Mouse (Mus musculus) CH12.LX (cell line): ENCODE measurements around the gene Slc2a8. TPM values are rescaled to one million over a fixed set of nuclear protein-coding genes. Genes with fewer than 3 reads are reported as not detected.

Experiments
- DNase-seq: peaks from one replicate; pipeline ENCODE4 v3.0.0-alpha.2; 2013; ENCODE audit errors: extremely low read depth
- H3K27ac ChIP-seq: 2 replicates; pipeline ENCODE4 v1.5.1; 2012; ENCODE audit warnings: low read depth, mild to moderate bottlenecking, control low read depth, moderate library complexity; ENCODE audit not compliant: insufficient read depth
- H3K27me3 ChIP-seq: replicated peaks from 2 replicates; pipeline ENCODE3; 2012; ENCODE audit warnings: inconsistent platforms
- H3K36me3 ChIP-seq, 2 experiments: replicated peaks in 1 of 2; 2 replicates each; pipeline versions ENCODE3 to v1.6.1; 2012; ENCODE audit warnings: inconsistent platforms in 1 of 2, low read length in 1 of 2, mild to moderate bottlenecking in 1 of 2, mixed read lengths in 1 of 2, moderate library complexity in 1 of 2; ENCODE audit not compliant: control insufficient read depth in 1 of 2, insufficient read depth in 1 of 2
- H3K4me1 ChIP-seq, 2 experiments: 2 replicates each; pipeline ENCODE4 v1.6.1; 2012; ENCODE audit warnings: inconsistent platforms in 1 of 2, moderate library complexity in 1 of 2; ENCODE audit not compliant: insufficient read depth in 2 of 2, control insufficient read depth in 1 of 2
- H3K4me2 ChIP-seq: 2 replicates; pipeline ENCODE4 v1.6.1; 2012; ENCODE audit warnings: low read depth, mild to moderate bottlenecking, control low read depth; ENCODE audit not compliant: poor library complexity, insufficient read depth, severe bottlenecking
- H3K4me3 ChIP-seq, 3 experiments: fragments of 150-350 bp in 1 of 3; sonication (generic) in 1 of 3; replicated peaks in 1 of 3; 2 replicates each; pipeline versions ENCODE3 to v1.5.1; 2011 to 2012; ENCODE audit warnings: low read depth in 2 of 3, low read length in 2 of 3, mild to moderate bottlenecking in 2 of 3, moderate library complexity in 2 of 3, control low read depth in 1 of 3, improper control_type of control experiment in 1 of 3, inconsistent platforms in 1 of 3, mixed read lengths in 1 of 3; ENCODE audit not compliant: poor library complexity in 1 of 3
- H3K79me2 ChIP-seq: replicated peaks from 2 replicates; pipeline ENCODE4 v1.6.1; 2012; ENCODE audit warnings: mild to moderate bottlenecking, moderate library complexity; ENCODE audit not compliant: control insufficient read depth, poor library complexity, insufficient read depth, severe bottlenecking; ENCODE audit errors: extremely low read depth
- H3K9ac ChIP-seq: 2 replicates; pipeline ENCODE4 v1.6.1; 2012; ENCODE audit warnings: low read depth, mild to moderate bottlenecking, control low read depth, moderate library complexity; ENCODE audit not compliant: insufficient read depth
- H3K9me3 ChIP-seq: replicated peaks from 2 replicates; pipeline ENCODE3; 2012; ENCODE audit warnings: low read length, inconsistent platforms, mixed read lengths
- BHLHE40 ChIP-seq: IDR thresholded peaks from 2 replicates; pipeline ENCODE4 v1.6.1; 2011; ENCODE audit warnings: mild to moderate bottlenecking, low read depth, low read length, improper control_type of control experiment
- CHD1 ChIP-seq: IDR thresholded peaks from 2 replicates; pipeline ENCODE4 v1.6.1; 2012; ENCODE audit warnings: low read depth, low read length, improper control_type of control experiment, inconsistent platforms
- CHD2 ChIP-seq: IDR thresholded peaks from 2 replicates; pipeline ENCODE4 v1.6.1; 2011; ENCODE audit warnings: low read length, improper control_type of control experiment
- CTCF ChIP-seq, 2 experiments: IDR thresholded peaks in 1 of 2; conservative IDR thresholded peaks in 1 of 2; 2 replicates each; pipeline ENCODE4 v1.5.1; 2011 to 2012; ENCODE audit warnings: low read depth in 2 of 2, low read length in 2 of 2, improper control_type of control experiment in 1 of 2, inconsistent platforms in 1 of 2, mild to moderate bottlenecking in 1 of 2, moderate library complexity in 1 of 2
- E2F4 ChIP-seq: IDR thresholded peaks from 2 replicates; pipeline ENCODE4 v1.6.1; 2011; ENCODE audit warnings: low read depth, low read length, improper control_type of control experiment; ENCODE audit not compliant: insufficient replicate concordance
- ELF1 ChIP-seq: IDR thresholded peaks from 2 replicates; pipeline ENCODE4 v1.6.1; 2014; ENCODE audit warnings: low read depth, mild to moderate bottlenecking, inconsistent platforms, low read length, improper control_type of control experiment
- EP300 ChIP-seq: IDR thresholded peaks from 2 replicates; pipeline ENCODE4 v1.6.1; 2011; ENCODE audit warnings: low read length, improper control_type of control experiment
- ETS1 ChIP-seq: conservative IDR thresholded peaks from 2 replicates; pipeline ENCODE4 v1.6.1; 2012; ENCODE audit warnings: low read depth, mild to moderate bottlenecking, inconsistent platforms, low read length, improper control_type of control experiment, moderate library complexity
- GABPA ChIP-seq: IDR thresholded peaks from 2 replicates; pipeline ENCODE4 v1.6.1; 2012; ENCODE audit warnings: low read depth, low read length, improper control_type of control experiment, inconsistent platforms; ENCODE audit not compliant: insufficient replicate concordance
- IRF4 ChIP-seq: IDR thresholded peaks from 2 replicates; pipeline ENCODE4 v1.6.1; 2014; ENCODE audit warnings: low read depth, mild to moderate bottlenecking, inconsistent platforms, low read length, improper control_type of control experiment
- JUND ChIP-seq: conservative IDR thresholded peaks from 2 replicates; pipeline ENCODE4 v1.6.1; 2011; ENCODE audit warnings: low read depth, low read length, improper control_type of control experiment
- KAT2A ChIP-seq: IDR thresholded peaks from 2 replicates; pipeline ENCODE4 v1.6.1; 2012; ENCODE audit warnings: low read length, improper control_type of control experiment, inconsistent platforms; ENCODE audit not compliant: insufficient replicate concordance
- MAFK ChIP-seq: IDR thresholded peaks from 2 replicates; pipeline ENCODE4 v1.6.1; 2011; ENCODE audit warnings: low read length, improper control_type of control experiment; ENCODE audit not compliant: insufficient replicate concordance
- MEF2A ChIP-seq: IDR thresholded peaks from 2 replicates; pipeline ENCODE4 v1.6.1; 2014; ENCODE audit warnings: low read depth, mild to moderate bottlenecking, inconsistent platforms, low read length, improper control_type of control experiment, borderline replicate concordance
- MXI1 ChIP-seq: IDR thresholded peaks from 2 replicates; pipeline ENCODE4 v1.6.1; 2011; ENCODE audit warnings: mild to moderate bottlenecking, low read depth, low read length, improper control_type of control experiment
- MYC ChIP-seq: IDR thresholded peaks from 2 replicates; pipeline ENCODE4 v1.6.1; 2011; ENCODE audit warnings: low read depth, mild to moderate bottlenecking, improper control_type of control experiment, low read length
- PAX5 ChIP-seq: IDR thresholded peaks from 2 replicates; pipeline ENCODE4 v1.6.1; 2012; ENCODE audit warnings: low read length, inconsistent platforms, mixed read lengths
- POLR2AphosphoS2 ChIP-seq: IDR thresholded peaks from 2 replicates; pipeline ENCODE4 v1.6.1; 2011; ENCODE audit warnings: low read depth, low read length, improper control_type of control experiment
- RAD21 ChIP-seq: IDR thresholded peaks from 2 replicates; pipeline ENCODE4 v1.6.1; 2011; ENCODE audit warnings: low read depth, mild to moderate bottlenecking, low read length, improper control_type of control experiment, moderate library complexity
- SIN3A ChIP-seq: IDR thresholded peaks from 2 replicates; pipeline ENCODE4 v1.6.1; 2012; ENCODE audit warnings: low read length, improper control_type of control experiment, inconsistent platforms
- SMC3 ChIP-seq: IDR thresholded peaks from 2 replicates; pipeline ENCODE4 v1.6.1; 2011; ENCODE audit warnings: low read depth, low read length, improper control_type of control experiment
- TBP ChIP-seq: conservative IDR thresholded peaks from 2 replicates; pipeline ENCODE4 v1.6.1; 2011; ENCODE audit warnings: low read depth, low read length, improper control_type of control experiment
- TCF12 ChIP-seq: IDR thresholded peaks from 2 replicates; pipeline ENCODE4 v1.6.1; 2014; ENCODE audit warnings: low read depth, mild to moderate bottlenecking, inconsistent platforms, low read length, improper control_type of control experiment
- USF2 ChIP-seq: conservative IDR thresholded peaks from 2 replicates; pipeline ENCODE4 v1.6.1; 2011; ENCODE audit warnings: low read depth, low read length, improper control_type of control experiment
- ZKSCAN1 ChIP-seq: IDR thresholded peaks from 2 replicates; pipeline ENCODE4 v1.6.1; 2012; ENCODE audit warnings: low read depth, inconsistent platforms, low read length, improper control_type of control experiment, borderline replicate concordance
- ZNF384 ChIP-seq: IDR thresholded peaks from 2 replicates; pipeline ENCODE4 v1.6.1; 2012; ENCODE audit warnings: low read depth, low read length, improper control_type of control experiment, inconsistent platforms
- dilution Hi-C: fragments of 300-500 bp; cut with MboI; formaldehyde crosslinking; loops from 2 replicates; pipeline ENCODE4 v1.14.3; 2020; ENCODE audit warnings: low sequenced_read_pairs; ENCODE audit not compliant: extremely low pct_unique_long_range_greater_than_20kb, extremely low pct_ligation_motif_present
- in situ Hi-C: fragments of 300-500 bp; cut with MboI; formaldehyde crosslinking; loops from 3 replicates; pipeline ENCODE4 v1.14.3; 2019; ENCODE audit warnings: low sequenced_read_pairs, low pct_ligation_motif_present, low pct_unique_long_range_greater_than_20kb, mixed read lengths
- polyA plus RNA-seq: library from polyadenylated mRNA; unstranded; fragments of >175 nt; gene quantifications from 2 replicates; pipeline ENCODE4 v1.2.1, GENCODE M21; 2012; ENCODE audit warnings: low read depth; ENCODE audit not compliant: insufficient read length
- total RNA-seq, 2 experiments: library from RNA; depleted of rRNA; stranded (reverse); fragments of 300-350 nt in 1 of 2; fragments of >200 nt in 1 of 2; gene quantifications; 2 replicates each; pipeline ENCODE4 v1.2.3; 2012 to 2014

The Slc2a8 gene
- total and polyA plus RNA-seq, 3 experiments = 1.1 to 5.6 (median 1.3) TPM

DNA sequence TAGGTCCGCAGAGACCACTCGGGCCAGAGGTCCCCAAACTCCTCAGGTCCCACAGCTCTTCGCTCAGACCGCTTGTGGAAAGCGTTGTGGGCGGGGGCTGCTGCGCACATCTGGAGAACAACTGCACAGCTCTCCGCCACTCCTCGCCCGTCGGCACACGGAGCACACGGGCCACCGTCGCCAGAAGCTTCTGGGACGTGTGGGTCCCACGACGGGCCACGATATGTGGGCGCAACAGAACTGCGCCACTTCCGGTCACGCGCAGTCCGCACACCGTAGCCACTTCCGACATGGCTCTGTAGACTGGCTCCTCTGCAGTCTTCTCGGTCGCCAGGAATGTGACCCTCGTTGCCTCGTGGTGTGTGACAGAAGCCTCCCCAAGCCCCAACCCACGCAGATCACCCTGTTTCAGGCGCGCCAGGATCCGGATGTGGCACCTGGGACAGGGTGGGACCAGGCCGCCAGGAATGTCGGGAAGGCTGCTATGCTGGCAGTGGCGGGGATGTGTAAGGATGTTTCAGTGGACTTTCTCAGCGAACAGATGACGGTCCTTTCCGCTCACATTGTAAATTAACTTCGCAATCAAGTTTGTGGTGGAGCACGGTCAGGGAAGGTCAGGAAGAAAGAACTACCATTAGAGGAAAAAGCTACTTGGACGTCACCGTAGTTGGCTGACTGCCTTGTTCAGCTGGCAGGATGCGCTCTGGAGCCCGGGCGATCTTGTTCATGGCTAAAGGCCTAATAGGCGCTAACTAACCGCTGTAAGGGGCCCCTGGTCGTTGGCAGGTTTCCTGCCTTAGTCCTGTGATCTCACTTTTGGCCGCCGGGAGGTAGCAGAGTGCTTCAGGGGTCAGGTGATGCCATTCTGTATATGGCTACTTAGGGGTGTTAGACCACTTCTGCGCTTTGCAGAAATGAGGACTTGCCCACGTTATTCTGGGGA, 14.9 kb downstream of the Slc2a8 start (continued):
- TF ChIP-seq ZNF384 (no peak), MEF2A (peak; percentile 57; the same call in 1 of the 2 replicates), RAD21 (peak; percentile 64), SMC3 (peak; percentile 34), MXI1 (peak; percentile 89), SIN3A (peak; percentile 88; the same call in 1 of the 2 replicates), BHLHE40 (peak; percentile 95), EP300 (no peak), TCF12 (peak; percentile 93), PAX5 (no peak), CTCF (conservative IDR thresholded peaks at IDR 0.05 in 1 of 2, IDR thresholded peaks at IDR 0.05 in 1 of 2; ENCODE audit: low read depth in 2 of 2, low read length in 2 of 2) (peak; percentile 31 to 71; a peak in 2 of 4 replicates), MAFK (no peak), CHD1 (no peak), ETS1 (no peak; the same call in 1 of the 2 replicates), USF2 (peak; percentile 49), JUND (no peak), MYC (peak; percentile 85), IRF4 (no peak; the same call in 1 of the 2 replicates), TBP (peak; percentile 53; the same call in 1 of the 2 replicates), E2F4 (no peak)

DNA sequence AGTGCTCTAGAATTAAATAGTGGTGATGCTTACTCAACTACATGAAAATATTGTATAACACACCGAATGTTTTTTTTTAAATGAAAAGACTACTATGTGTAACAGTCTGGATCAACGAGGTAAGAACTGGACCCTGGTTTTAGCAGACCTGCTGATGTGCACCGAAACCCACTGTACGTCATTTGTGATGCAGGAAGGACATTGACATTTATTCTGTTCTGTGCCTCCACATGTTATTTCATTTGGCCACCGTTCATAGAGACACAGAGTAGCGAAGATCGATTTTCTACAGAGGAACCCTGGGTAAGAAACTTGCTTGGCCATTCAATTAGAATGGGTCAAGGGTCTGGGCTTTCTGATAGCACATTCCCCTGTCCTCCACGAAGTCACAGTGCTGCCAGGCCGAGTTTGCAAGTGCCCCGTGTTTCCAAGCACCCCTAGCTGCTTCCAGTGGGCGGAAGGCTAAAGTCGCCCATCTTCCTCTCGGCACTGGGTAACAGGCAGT, 15.6 kb downstream of the Slc2a8 start:
- H3K4me3 ChIP-seq = peak overlapping the region; percentile 71 to 85 (median 83)
- TF ChIP-seq EP300 (0 out of 2 replicates have a peak, but pooled peaks have one; percentile 18), IRF4 (no peak), ZNF384 (no peak), MAFK (no peak), KAT2A (no peak), CHD2 (no peak; the same call in 1 of the 2 replicates), ELF1 (no peak), E2F4 (no peak), POLR2AphosphoS2 (peak; percentile 2; the same call in 1 of the 2 replicates), BHLHE40 (no peak), ZKSCAN1 (no peak), GABPA (no peak), ETS1 (no peak)
- TF ChIP-seq, all 38 proteins: peak for 2
- H3K79me2 ChIP-seq = peaks cover 34% of the 10 kb centered on the region
- peaks cover 2 to 34% of the 10 kb centered on the region in 2 experiments; a peak in 3 of 4 replicates for H3K4me1 ChIP-seq
- peak overlapping the region; percentile 44; the same call in 1 of the 2 replicates for H3K4me2 ChIP-seq
- peak overlapping the region; percentile 82 for H3K9ac ChIP-seq
- H3K9me3 ChIP-seq = no peaks in the 10 kb centered on the region
- H3K27ac ChIP-seq = peak overlapping the region; percentile 88
- peak; percentile 68 for DNase-seq
- dilution Hi-C loops = no loop called here
- H3K36me3 ChIP-seq = peaks cover 27 to 51% of the 10 kb centered on the region in 2 experiments
- H3K27me3 ChIP-seq = no peaks in the 10 kb centered on the region
- in situ Hi-C loops = no loop called here
